Mouse (Mus musculus) MEL (cell line): ENCODE results near the gene AC124502.3. TPM values are rescaled to one million over a fixed set of nuclear protein-coding genes. Genes with fewer than 3 reads are reported as not detected.

Experiments
- DNase-seq: peaks from one replicate; pipeline ENCODE4 v3.0.0; 2011; ENCODE audit warnings: low read depth, low spot score
- H3K27ac ChIP-seq: 2 replicates; pipeline ENCODE4 v1.5.1; 2012; ENCODE audit warnings: low read depth, mild to moderate bottlenecking, control low read depth, low read length, moderate library complexity; ENCODE audit not compliant: control insufficient read depth
- H3K27me3 ChIP-seq, 2 experiments: fragments of 150-350 bp in 1 of 2; sonication (generic) in 1 of 2; 2 replicates each; pipeline ENCODE4 v1.6.1; 2012; ENCODE audit warnings: low read length in 2 of 2, mild to moderate bottlenecking in 2 of 2, improper control_type of control experiment in 1 of 2, moderate library complexity in 1 of 2; ENCODE audit not compliant: insufficient read depth in 2 of 2, control insufficient read depth in 1 of 2
- H3K36me3 ChIP-seq, 2 experiments: 2 replicates each; pipeline ENCODE4 v1.6.1; 2012 to 2014; ENCODE audit warnings: low read length in 2 of 2, improper control_type of control experiment in 1 of 2, inconsistent platforms in 1 of 2, mild to moderate bottlenecking in 1 of 2; ENCODE audit not compliant: insufficient read depth in 2 of 2, control insufficient read depth in 1 of 2
- H3K4me1 ChIP-seq, 2 experiments: fragments of 150-350 bp in 1 of 2; sonication (generic) in 1 of 2; 2 replicates each; pipeline ENCODE4 v1.6.1; 2012; ENCODE audit warnings: low read length in 2 of 2, improper control_type of control experiment in 1 of 2, mild to moderate bottlenecking in 1 of 2; ENCODE audit not compliant: insufficient read depth in 2 of 2, control insufficient read depth in 1 of 2
- H3K4me3 ChIP-seq, 2 experiments: fragments of 150-350 bp in 1 of 2; sonication (generic) in 1 of 2; 2 replicates each; pipeline ENCODE4 v1.5.1; 2012; ENCODE audit warnings: low read depth in 2 of 2, low read length in 2 of 2, mild to moderate bottlenecking in 2 of 2, moderate library complexity in 2 of 2, control low read depth in 1 of 2, improper control_type of control experiment in 1 of 2; ENCODE audit not compliant: control insufficient read depth in 1 of 2, insufficient read depth in 1 of 2
- H3K79me2 ChIP-seq: 2 replicates; pipeline ENCODE4 v1.6.1; 2012; ENCODE audit warnings: mild to moderate bottlenecking, low read length, moderate library complexity; ENCODE audit not compliant: control insufficient read depth, poor library complexity, insufficient read depth
- H3K9ac ChIP-seq: 2 replicates; pipeline ENCODE4 v1.6.1; 2012; ENCODE audit warnings: low read depth, mild to moderate bottlenecking, control low read depth, low read length, moderate library complexity; ENCODE audit not compliant: control insufficient read depth, poor library complexity, severe bottlenecking
- H3K9me3 ChIP-seq: fragments of 150-350 bp; sonication (generic); replicated peaks from 2 replicates; pipeline ENCODE4 v1.6.1; 2012; ENCODE audit warnings: mild to moderate bottlenecking, low read length, improper control_type of control experiment, moderate library complexity; ENCODE audit not compliant: insufficient read depth
- BHLHE40 ChIP-seq: IDR thresholded peaks from 2 replicates; pipeline ENCODE4 v1.6.1; 2012; ENCODE audit warnings: low read depth, mild to moderate bottlenecking, inconsistent platforms, low read length, improper control_type of control experiment, borderline replicate concordance
- CHD1 ChIP-seq: IDR thresholded peaks from 2 replicates; pipeline ENCODE4 v1.6.1; 2012; ENCODE audit warnings: low read depth, mild to moderate bottlenecking, inconsistent platforms, low read length, improper control_type of control experiment
- CHD2 ChIP-seq: IDR thresholded peaks from 2 replicates; pipeline ENCODE4 v1.6.1; 2011; ENCODE audit warnings: low read length, improper control_type of control experiment
- CTCF ChIP-seq, 3 experiments: IDR thresholded peaks in 2 of 3; conservative IDR thresholded peaks in 1 of 3; 2 replicates each; pipeline ENCODE4 v1.5.1; 2011 to 2012; ENCODE audit warnings: low read length in 3 of 3, low read depth in 2 of 3, mild to moderate bottlenecking in 2 of 3, improper control_type of control experiment in 1 of 3, inconsistent platforms in 1 of 3, mixed read lengths in 1 of 3, moderate library complexity in 1 of 3; ENCODE audit not compliant: control insufficient read depth in 1 of 3, insufficient read depth in 1 of 3, poor library complexity in 1 of 3, severe bottlenecking in 1 of 3
- ELF1 ChIP-seq: IDR thresholded peaks from 2 replicates; pipeline ENCODE4 v1.6.1; 2014; ENCODE audit warnings: low read depth, mild to moderate bottlenecking, inconsistent platforms, low read length, improper control_type of control experiment, moderate library complexity
- EP300 ChIP-seq, 2 experiments: IDR thresholded peaks; 2 replicates each; pipeline ENCODE4 v1.6.1; 2011; ENCODE audit warnings: improper control_type of control experiment in 2 of 2, low read length in 2 of 2, low read depth in 1 of 2, mild to moderate bottlenecking in 1 of 2
- ETS1 ChIP-seq: IDR thresholded peaks from 2 replicates; pipeline ENCODE4 v1.6.1; 2012; ENCODE audit warnings: low read depth, mild to moderate bottlenecking, inconsistent platforms, low read length, improper control_type of control experiment, moderate library complexity
- JUND ChIP-seq: IDR thresholded peaks from 2 replicates; pipeline ENCODE4 v1.6.1; 2011; ENCODE audit warnings: low read depth, mild to moderate bottlenecking, improper control_type of control experiment, low read length
- MAX ChIP-seq: IDR thresholded peaks from 2 replicates; pipeline ENCODE4 v1.6.1; 2011; ENCODE audit warnings: low read length, improper control_type of control experiment
- MAZ ChIP-seq: IDR thresholded peaks from 2 replicates; pipeline ENCODE4 v1.6.1; 2012; ENCODE audit warnings: low read depth, mild to moderate bottlenecking, inconsistent platforms, low read length, improper control_type of control experiment
- MEF2A ChIP-seq: IDR thresholded peaks from 2 replicates; pipeline ENCODE4 v1.6.1; 2014; ENCODE audit warnings: low read depth, mild to moderate bottlenecking, inconsistent platforms, low read length, improper control_type of control experiment; ENCODE audit not compliant: poor library complexity, insufficient replicate concordance, severe bottlenecking; ENCODE audit errors: extremely low read depth
- MXI1 ChIP-seq: IDR thresholded peaks from 2 replicates; pipeline ENCODE4 v1.6.1; 2011; ENCODE audit warnings: mild to moderate bottlenecking, low read depth, low read length, improper control_type of control experiment
- POLR2A ChIP-seq, 2 experiments: IDR thresholded peaks; 2 replicates each; pipeline ENCODE4 v1.6.1; 2011 to 2012; ENCODE audit warnings: low read length in 2 of 2, mild to moderate bottlenecking in 2 of 2, control low read depth in 1 of 2, improper control_type of control experiment in 1 of 2, low read depth in 1 of 2, moderate library complexity in 1 of 2; ENCODE audit not compliant: control insufficient read depth in 1 of 2, insufficient read depth in 1 of 2, poor library complexity in 1 of 2
- POLR2AphosphoS2 ChIP-seq: IDR thresholded peaks from 2 replicates; pipeline ENCODE4 v1.6.1; 2011; ENCODE audit warnings: low read length, improper control_type of control experiment
- POLR2AphosphoS5 ChIP-seq: IDR thresholded peaks from 2 replicates; pipeline ENCODE4 v1.6.1; 2012; ENCODE audit warnings: low read depth, borderline replicate concordance, mild to moderate bottlenecking, inconsistent platforms, low read length, moderate library complexity, mixed read lengths
- TAL1 ChIP-seq: IDR thresholded peaks from 2 replicates; pipeline ENCODE4 v1.6.1; 2012; ENCODE audit warnings: mild to moderate bottlenecking, inconsistent platforms, low read length, moderate library complexity, mixed read lengths
- USF2 ChIP-seq, 2 experiments: IDR thresholded peaks; 2 replicates each; pipeline ENCODE4 v1.6.1; 2011 to 2012; ENCODE audit warnings: improper control_type of control experiment in 2 of 2, low read length in 2 of 2, borderline replicate concordance in 1 of 2, inconsistent platforms in 1 of 2, low read depth in 1 of 2, mild to moderate bottlenecking in 1 of 2; ENCODE audit not compliant: insufficient read depth in 1 of 2
- ZC3H11A ChIP-seq: IDR thresholded peaks from 2 replicates; pipeline ENCODE4 v1.6.1; 2012; ENCODE audit warnings: low read depth, mild to moderate bottlenecking, inconsistent platforms, low read length, improper control_type of control experiment
- ZKSCAN1 ChIP-seq: IDR thresholded peaks from 2 replicates; pipeline ENCODE4 v1.6.1; 2012; ENCODE audit warnings: low read depth, mild to moderate bottlenecking, inconsistent platforms, low read length, improper control_type of control experiment, moderate library complexity
- ZMIZ1 ChIP-seq: IDR thresholded peaks from 2 replicates; pipeline ENCODE4 v1.6.1; 2012; ENCODE audit warnings: low read depth, mild to moderate bottlenecking, inconsistent platforms, low read length, improper control_type of control experiment, moderate library complexity
- polyA plus RNA-seq, 2 experiments: library from polyadenylated mRNA; stranded (reverse) in 1 of 2; unstranded in 1 of 2; fragments of >175 nt in 1 of 2; fragments of >200 nt in 1 of 2; gene quantifications; 2 replicates each; pipeline versions ENCODE4 v1.2.1 to v1.2.4; 2012; ENCODE audit warnings: low replicate concordance in 2 of 2, low read depth in 1 of 2; ENCODE audit not compliant: insufficient read length in 2 of 2, insufficient read depth in 1 of 2, missing spikeins in 1 of 2
- total RNA-seq: library from RNA; depleted of rRNA; stranded (reverse); fragments of 300-350 nt; gene quantifications from 2 replicates; pipeline ENCODE4 v1.2.3, GENCODE M21; 2012

AC124502.3 gene
- total and polyA plus RNA-seq, 3 experiments: 0.75 to 2.1 TPM; not detected in 1

DNA sequence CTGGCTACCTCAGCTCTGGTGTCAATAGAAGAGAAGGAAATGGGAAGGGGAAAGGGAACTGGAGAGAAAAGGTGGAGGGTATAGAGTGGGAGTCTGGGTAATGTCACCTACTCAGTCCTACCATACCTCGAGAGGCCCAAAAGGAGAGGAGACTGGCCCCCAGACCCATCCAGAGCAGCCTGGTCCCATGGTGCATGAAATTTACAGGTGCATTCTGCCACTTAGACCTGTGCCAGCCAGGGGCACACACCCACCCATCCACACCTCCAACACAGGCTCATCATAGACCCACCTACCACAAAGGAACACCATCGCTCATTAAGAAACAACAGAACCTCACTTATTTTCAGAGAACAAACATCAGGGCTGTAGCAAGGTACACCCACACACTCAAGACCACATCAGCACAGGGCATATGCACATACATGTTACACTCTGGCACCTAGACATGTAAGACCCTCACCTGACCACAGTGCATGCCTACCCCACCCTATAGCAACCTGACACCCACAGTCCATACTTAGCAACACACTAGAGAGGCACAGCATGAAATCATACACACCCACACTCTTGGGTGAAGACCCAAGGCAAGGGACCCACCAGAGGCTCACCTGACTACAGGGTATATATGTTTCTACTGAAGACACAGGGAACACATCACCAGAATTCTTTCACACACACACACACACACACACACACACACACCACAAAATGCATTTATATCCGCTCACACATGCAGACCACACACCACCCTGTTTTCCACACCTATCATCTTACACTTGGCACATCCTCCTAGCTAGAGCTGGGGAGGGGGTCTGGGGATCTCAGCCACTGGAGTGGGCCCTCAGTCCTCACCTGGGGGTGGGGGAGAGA is 45.5 kb downstream of the AC124502.3 start:
- H3K27ac ChIP-seq: no peak overlapping the region
- peaks cover 5 to 20% of the 10 kb centered on the region in 2 experiments for H3K27me3 ChIP-seq
- H3K4me3 ChIP-seq: no peak overlapping the region
- H3K4me1 ChIP-seq: peaks cover 0 to 10% of the 10 kb centered on the region in 2 experiments; a peak in 1 of 4 replicates
- no peak for DNase-seq
- peaks cover 3% of the 10 kb centered on the region; the same call in 1 of the 2 replicates for H3K79me2 ChIP-seq
- H3K9me3 ChIP-seq: no peaks in the 10 kb centered on the region
- TF ChIP-seq MAX (no peak), ETS1 (no peak), USF2 (IDR thresholded peaks at IDR 0.05; ENCODE audit: borderline replicate concordance in 1 of 2, insufficient read depth in 1 of 2, low read depth in 1 of 2, low read length in 2 of 2) (no peak), BHLHE40 (no peak)
- TF ChIP-seq, all 39 proteins: peak for 0
- Histone ChIP-seq H3K9ac (no peak overlapping the region), H3K36me3 (no peaks in the 10 kb centered on the region; a peak in 1 of 4 replicates)

DNA sequence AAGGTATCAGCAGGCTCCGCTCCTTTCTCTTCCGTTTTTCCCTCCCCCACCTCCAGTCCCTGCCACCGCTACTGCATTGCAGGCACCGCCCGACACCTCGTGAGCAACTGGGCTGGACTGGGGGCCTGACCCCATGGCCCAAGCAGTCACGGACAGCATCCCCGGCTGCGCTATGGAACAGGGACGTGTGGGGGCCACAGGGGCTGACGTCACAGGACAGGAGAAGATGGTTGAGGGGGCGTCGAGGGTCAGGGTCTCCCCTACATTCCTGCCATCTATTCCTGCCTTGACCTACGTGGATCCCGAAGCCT is 46.1 kb downstream of the AC124502.3 start:
- Histone ChIP-seq H3K9me3 (no peaks in the 10 kb centered on the region), H3K27me3 (peaks cover 5 to 20% of the 10 kb centered on the region in 2 experiments), H3K9ac (no peak overlapping the region), H3K4me1 (peaks cover 0 to 11% of the 10 kb centered on the region in 2 experiments; a peak in 1 of 4 replicates), H3K27ac (no peak overlapping the region), H3K79me2 (peaks cover 3% of the 10 kb centered on the region; the same call in 1 of the 2 replicates)
- DNase-seq: no peak
- TF ChIP-seq ELF1 (no peak), JUND (no peak), ZKSCAN1 (no peak), MAZ (no peak), CHD1 (no peak), TAL1 (no peak), CTCF (IDR thresholded peaks at IDR 0.05 in 2 of 3, conservative IDR thresholded peaks at IDR 0.05 in 1 of 3; ENCODE audit: control insufficient read depth in 1 of 3, insufficient read depth in 1 of 3, low read depth in 2 of 3, low read length in 3 of 3, poor library complexity in 1 of 3, severe bottlenecking in 1 of 3) (no peak), POLR2AphosphoS2 (no peak), EP300 (IDR thresholded peaks at IDR 0.05; ENCODE audit: low read depth in 1 of 2, low read length in 2 of 2) (no peak), MXI1 (no peak), MAX (no peak), ZC3H11A (no peak), POLR2A (IDR thresholded peaks at IDR 0.05; ENCODE audit: control insufficient read depth in 1 of 2, insufficient read depth in 1 of 2, low read depth in 1 of 2, low read length in 2 of 2, poor library complexity in 1 of 2) (no peak), MEF2A (no peak), ZMIZ1 (no peak), POLR2AphosphoS5 (no peak), USF2 (IDR thresholded peaks at IDR 0.05; ENCODE audit: borderline replicate concordance in 1 of 2, insufficient read depth in 1 of 2, low read depth in 1 of 2, low read length in 2 of 2) (no peak), CHD2 (no peak), ETS1 (no peak)
- TF ChIP-seq, all 39 proteins: peak for 0
- Histone ChIP-seq H3K4me3 (peak overlapping the region in 1 of 2 experiments; percentile 15; a peak in 2 of 4 replicates), H3K36me3 (no peaks in the 10 kb centered on the region; a peak in 1 of 4 replicates)
